Mouse (Mus musculus): ENCODE data around the gene Itm2c.
A peak's percentile ranks its signal among the peaks of the same experiment; 100 is the strongest.

Gene Itm2c

GRCm38 (mm10) chr1:85899388-85899761, 5.3 kb downstream of the Itm2c start:
- no peak for DNase-seq

- no peak for DNase-seq
Observed at GRCm38 (mm10) chr1:85900521-85901333, 6.6 kb downstream of the Itm2c start.

GRCm38 (mm10) chr1:85901516-85902107, 7.5 kb downstream of the Itm2c start:
- DNase-seq, result no peak

GRCm38 (mm10) chr1:85902108-85902561, 8.1 kb downstream of the Itm2c start:
- no peak for DNase-seq

DNA sequence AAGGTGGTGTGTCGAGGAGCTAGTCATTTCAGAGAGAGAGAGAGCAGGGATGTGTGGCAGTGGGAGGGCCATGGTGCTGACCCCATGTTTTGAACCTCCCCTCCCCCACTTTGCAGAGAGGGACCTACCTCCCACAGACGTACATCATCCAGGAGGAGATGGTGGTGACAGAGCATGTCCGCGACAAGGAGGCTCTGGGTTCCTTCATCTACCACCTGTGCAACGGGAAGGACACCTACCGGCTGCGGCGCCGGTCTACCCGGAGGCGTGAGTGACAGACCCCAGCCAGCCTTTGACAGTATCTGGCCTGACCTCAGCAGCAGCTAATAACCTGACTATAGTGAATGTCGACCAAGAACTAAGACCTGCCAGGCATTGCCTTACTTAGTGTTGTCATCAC, 12.8 kb downstream of the Itm2c start:
- DNase-seq, result no peak

GRCm38 (mm10) chr1:85908754-85909590, 14.9 kb downstream of the Itm2c start:
- DNase-seq, result no peak

- DNase-seq, result no peak
Observed at GRCm38 (mm10) chr1:85913078-85913755, 19.1 kb downstream of the Itm2c start.

- DNase-seq, result no peak
Observed at GRCm38 (mm10) chr1:85915890-85916289, 21.8 kb downstream of the Itm2c start.

DNA sequence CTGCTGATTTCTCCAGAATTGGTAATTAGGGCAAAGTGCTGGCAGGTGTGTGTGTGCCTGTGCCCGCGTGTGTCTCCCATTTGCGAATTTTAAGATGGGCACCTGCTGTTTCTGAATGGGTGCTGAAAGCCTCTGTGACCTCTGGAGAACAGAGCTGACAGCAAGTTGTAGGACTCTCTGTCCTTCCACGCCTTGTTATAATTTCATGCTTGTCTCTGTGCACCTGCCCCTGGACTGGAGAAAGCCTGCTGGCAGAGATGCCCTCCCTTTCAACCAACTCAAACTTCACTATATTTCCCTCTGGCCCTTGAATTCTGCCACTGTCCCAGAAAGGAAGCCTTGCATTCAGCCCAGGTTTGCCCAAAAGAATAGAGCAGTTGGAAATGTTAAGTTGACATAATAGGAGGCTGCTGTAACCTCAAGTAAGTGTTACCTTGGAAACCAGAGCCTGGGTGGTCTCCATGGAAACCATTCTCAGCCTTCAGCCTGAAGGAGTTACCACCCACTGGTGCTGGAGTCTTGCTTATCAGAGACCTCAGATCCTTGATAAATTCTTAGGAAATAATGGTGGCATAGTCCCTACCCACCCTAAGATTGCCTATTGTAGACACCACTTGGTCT, 22.9 kb downstream of the Itm2c start:
- no peak for DNase-seq

GRCm38 (mm10) chr1:85919621-85920020, 25.5 kb downstream of the Itm2c start:
- DNase-seq, result no peak

DNA sequence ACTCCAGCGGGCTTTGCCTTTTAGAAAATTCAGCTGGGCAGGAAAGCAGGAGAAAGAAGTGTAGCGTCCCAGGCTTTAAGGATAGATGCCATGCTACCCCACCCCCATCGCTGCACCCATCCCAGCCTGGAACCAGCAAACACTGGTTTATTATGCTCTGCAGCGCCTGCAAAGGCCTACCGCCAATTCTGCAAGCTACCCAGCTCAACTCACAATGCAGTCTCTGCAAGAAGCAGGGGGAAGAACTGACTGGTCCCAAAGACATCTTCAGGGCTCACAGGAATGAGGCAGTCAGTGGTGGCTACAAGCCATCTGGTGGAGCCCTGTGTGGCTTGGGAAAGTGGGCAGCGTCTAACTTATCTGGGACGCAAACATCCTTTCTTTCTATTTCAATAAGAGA, 27.6 kb downstream of the Itm2c start:
- no peak for DNase-seq

DNA sequence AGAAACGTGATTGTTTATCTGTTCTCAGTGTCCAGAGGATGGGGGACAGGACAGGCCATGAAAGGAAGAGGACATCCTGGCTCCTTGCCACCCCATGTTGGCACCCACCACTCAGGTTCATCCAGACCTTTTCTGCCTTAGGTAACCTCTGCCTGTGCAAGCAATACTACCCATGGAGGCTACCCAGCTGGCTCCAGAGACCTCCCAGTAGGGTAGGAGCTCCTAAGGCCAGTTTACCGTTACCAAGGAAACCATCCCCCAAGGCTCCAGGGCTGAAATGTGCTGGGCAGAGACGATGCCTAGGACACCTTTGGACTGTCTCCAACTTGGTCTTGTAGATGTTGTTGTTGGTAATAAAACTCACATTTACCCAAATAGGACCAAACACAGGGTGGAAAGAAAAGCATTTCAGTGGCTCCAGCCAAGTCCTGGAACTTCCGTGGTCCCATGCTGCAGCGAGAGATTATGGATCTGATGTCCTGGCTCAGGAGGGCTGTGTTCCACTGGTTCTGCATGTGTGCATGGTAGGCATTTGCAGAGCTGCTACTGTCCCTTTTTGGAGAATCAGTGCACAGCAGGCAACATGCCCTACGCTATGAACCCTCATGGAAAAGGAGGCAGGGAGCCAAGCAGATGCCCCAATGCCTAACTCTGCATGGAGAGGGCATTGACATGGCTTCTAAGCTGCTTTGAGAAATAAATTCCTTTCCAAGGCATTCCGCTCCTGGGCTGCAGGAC, 28.2 kb downstream of the Itm2c start:
- DNase-seq, result no peak

DNA sequence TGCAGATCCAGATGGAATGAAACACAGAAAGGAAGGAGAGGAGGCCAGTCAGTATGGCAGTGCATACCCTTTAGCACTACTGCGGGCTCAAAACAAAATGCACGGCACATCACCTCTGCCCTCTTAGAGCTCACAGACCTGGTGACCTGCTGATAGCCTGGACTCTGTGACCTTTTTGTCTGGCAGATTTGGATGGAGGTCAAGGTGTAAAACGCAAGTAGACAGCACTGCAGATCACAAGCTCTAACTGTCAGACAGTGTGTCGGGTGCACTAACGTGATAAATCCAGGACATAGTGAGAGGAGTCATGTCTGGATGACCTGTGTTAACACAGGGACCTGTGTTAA, 28.8 kb downstream of the Itm2c start:
- no peak for DNase-seq

- no peak for DNase-seq
Observed at GRCm38 (mm10) chr1:85925183-85925582, 31.1 kb downstream of the Itm2c start.

GRCm38 (mm10) chr1:85928057-85928687, 34.1 kb downstream of the Itm2c start, which contains the start of gene 4933407L21Rik:
Gene 4933407L21Rik, plus strand, starts transcription at chr1:85928483.
- no peak for DNase-seq

DNA sequence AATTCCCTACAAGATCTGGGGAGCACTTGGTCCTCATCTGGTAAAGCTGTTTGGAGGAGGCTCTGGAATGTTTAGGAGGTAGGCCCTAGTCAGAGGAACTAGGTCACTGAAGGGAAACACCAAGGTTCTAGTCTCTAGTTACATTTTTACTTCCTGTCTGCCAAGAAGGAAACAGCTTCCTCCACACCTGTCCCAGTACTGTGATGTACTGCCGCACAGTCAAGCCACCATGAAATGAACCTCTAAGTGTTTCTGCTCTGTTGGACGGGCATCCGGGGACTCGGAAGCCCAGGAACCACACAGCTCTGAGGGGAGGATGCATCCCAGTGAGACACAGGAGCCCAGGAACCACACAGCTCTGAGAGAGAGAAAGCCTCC, 34.6 kb downstream of the Itm2c start:
- DNase-seq, result no peak

- DNase-seq, result no peak
Observed at GRCm38 (mm10) chr1:85929406-85929805, 35.3 kb downstream of the Itm2c start.

GRCm38 (mm10) chr1:85931170-85931569, 37.1 kb downstream of the Itm2c start:
- DNase-seq, result no peak

GRCm38 (mm10) chr1:85933226-85933625, 39.1 kb downstream of the Itm2c start:
- DNase-seq, result peak; percentile 22 to 29

- no peak for DNase-seq
Observed at GRCm38 (mm10) chr1:85933631-85934465, 39.8 kb downstream of the Itm2c start.
